Mouse (Mus musculus): ENCODE results near the gene Krtap24-1. TPM values are rescaled to one million over a fixed set of nuclear protein-coding genes. Genes with fewer than 3 reads are reported as not detected.

Gene Krtap24-1
- total and polyA plus RNA-seq, 2 experiments from 2014 or later: not detected

GRCm38 (mm10) chr16:88599504-88600237 lies 12.4 kb downstream of the Krtap24-1 start:
- ATAC-seq: no peak

GRCm38 (mm10) chr16:88592758-88593157 lies 19.3 kb downstream of the Krtap24-1 start:
- ATAC-seq (no peak), DNase-seq (no peak)
- Histone ChIP-seq H3K4me2 (ENCODE audit: low read depth) (no peak overlapping the region), H3K27ac (ENCODE audit: low read depth, low read length) (no peak overlapping the region), H3K4me3 (ENCODE audit: low read depth, low read length) (no peak overlapping the region), H3K36me3 (ENCODE audit: insufficient read depth) (no peaks in the 10 kb centered on the region), H3K9me3 (ENCODE audit: low read length) (no peaks in the 10 kb centered on the region), H3K9ac (no peak overlapping the region), H3K27me3 (ENCODE audit: insufficient read depth, low read length) (no peaks in the 10 kb centered on the region), H3K4me1 (ENCODE audit: insufficient read depth) (no peaks in the 10 kb centered on the region)
- peak; percentile 35 for TF ChIP-seq CTCF (IDR thresholded peaks at IDR 0.05; ENCODE audit: low read depth)

More at GRCm38 (mm10) chr16:88599504-88600237, 12.4 kb downstream of the Krtap24-1 start:
- Histone ChIP-seq H3K4me1 (ENCODE audit: insufficient read depth) (peaks cover 4% of the 10 kb centered on the region; the same call in 1 of the 2 replicates), H3K9ac (no peak overlapping the region), H3K36me3 (ENCODE audit: insufficient read depth) (no peaks in the 10 kb centered on the region), H3K4me2 (ENCODE audit: low read depth) (no peak overlapping the region), H3K9me3 (ENCODE audit: low read length) (no peaks in the 10 kb centered on the region), H3K27me3 (ENCODE audit: insufficient read depth, low read length) (no peaks in the 10 kb centered on the region), H3K4me3 (ENCODE audit: low read depth, low read length) (no peak overlapping the region), H3K27ac (ENCODE audit: low read depth, low read length) (no peak overlapping the region)
- no peak for TF ChIP-seq CTCF (IDR thresholded peaks at IDR 0.05; ENCODE audit: low read depth)
- no peak for DNase-seq
- 62% methylated on average over 16 of the region's 16 CpGs for WGBS

GRCm38 (mm10) chr16:88583338-88583737 lies 28.7 kb downstream of the Krtap24-1 start:
- 90% methylated on average over 9 of the region's 9 CpGs for WGBS

GRCm38 (mm10) chr16:88575885-88576679 lies 36.0 kb downstream of the Krtap24-1 start:
- Histone ChIP-seq H3K27ac (ENCODE audit: low read depth, low read length) (no peak overlapping the region), H3K4me2 (ENCODE audit: low read depth) (no peak overlapping the region), H3K4me1 (ENCODE audit: insufficient read depth) (no peaks in the 10 kb centered on the region), H3K36me3 (ENCODE audit: insufficient read depth) (no peaks in the 10 kb centered on the region), H3K4me3 (ENCODE audit: low read depth, low read length) (no peak overlapping the region), H3K9me3 (ENCODE audit: low read length) (no peaks in the 10 kb centered on the region), H3K27me3 (ENCODE audit: insufficient read depth, low read length) (no peaks in the 10 kb centered on the region), H3K9ac (no peak overlapping the region)
- no peak for TF ChIP-seq CTCF (IDR thresholded peaks at IDR 0.05; ENCODE audit: low read depth)
- DNase-seq: no peak
- no peak for ATAC-seq
- 79% methylated on average over 4 of the region's 4 CpGs for WGBS

More at GRCm38 (mm10) chr16:88583338-88583737, 28.7 kb downstream of the Krtap24-1 start:
- ATAC-seq: no peak
- no peak for TF ChIP-seq CTCF (IDR thresholded peaks at IDR 0.05; ENCODE audit: low read depth)
- DNase-seq: no peak
- H3K27me3 ChIP-seq (ENCODE audit: insufficient read depth, low read length): no peaks in the 10 kb centered on the region
- no peak overlapping the region for H3K27ac ChIP-seq (ENCODE audit: low read depth, low read length)
- H3K9me3 ChIP-seq (ENCODE audit: low read length): no peaks in the 10 kb centered on the region
- H3K4me3 ChIP-seq (ENCODE audit: low read depth, low read length): no peak overlapping the region
- H3K9ac ChIP-seq: no peak overlapping the region
- no peaks in the 10 kb centered on the region for H3K36me3 ChIP-seq (ENCODE audit: insufficient read depth)
- no peak overlapping the region for H3K4me2 ChIP-seq (ENCODE audit: low read depth)
- H3K4me1 ChIP-seq (ENCODE audit: insufficient read depth): no peaks in the 10 kb centered on the region

GRCm38 (mm10) chr16:88572904-88573404 lies 39.1 kb downstream of the Krtap24-1 start:
- Histone ChIP-seq H3K4me3 (ENCODE audit: low read depth, low read length) (no peak overlapping the region), H3K27ac (ENCODE audit: low read depth, low read length) (no peak overlapping the region), H3K9ac (no peak overlapping the region), H3K9me3 (ENCODE audit: low read length) (no peaks in the 10 kb centered on the region), H3K4me1 (ENCODE audit: insufficient read depth) (no peaks in the 10 kb centered on the region), H3K27me3 (ENCODE audit: insufficient read depth, low read length) (no peaks in the 10 kb centered on the region), H3K36me3 (ENCODE audit: insufficient read depth) (no peaks in the 10 kb centered on the region), H3K4me2 (ENCODE audit: low read depth) (no peak overlapping the region)
- DNase-seq: no peak
- WGBS: 82% methylated on average over 5 of the region's 5 CpGs
- no peak for TF ChIP-seq CTCF (IDR thresholded peaks at IDR 0.05; ENCODE audit: low read depth)
- no peak for ATAC-seq

GRCm38 (mm10) chr16:88570136-88570535 lies 41.9 kb downstream of the Krtap24-1 start:
- Histone ChIP-seq H3K4me2 (ENCODE audit: low read depth) (no peak overlapping the region), H3K4me3 (ENCODE audit: low read depth, low read length) (no peak overlapping the region), H3K9ac (no peak overlapping the region), H3K36me3 (ENCODE audit: insufficient read depth) (no peaks in the 10 kb centered on the region), H3K9me3 (ENCODE audit: low read length) (no peaks in the 10 kb centered on the region), H3K27ac (ENCODE audit: low read depth, low read length) (no peak overlapping the region), H3K27me3 (ENCODE audit: insufficient read depth, low read length) (no peaks in the 10 kb centered on the region), H3K4me1 (ENCODE audit: insufficient read depth) (no peaks in the 10 kb centered on the region)
- DNase-seq: no peak
- no peak for TF ChIP-seq CTCF (IDR thresholded peaks at IDR 0.05; ENCODE audit: low read depth)
- ATAC-seq: no peak

- H3K27ac ChIP-seq (ENCODE audit: low read depth, low read length): no peak overlapping the region
- H3K9me3 ChIP-seq (ENCODE audit: low read length): no peaks in the 10 kb centered on the region
- H3K27me3 ChIP-seq (ENCODE audit: insufficient read depth, low read length): no peaks in the 10 kb centered on the region
- ATAC-seq (no peak), DNase-seq (no peak)
- H3K4me2 ChIP-seq (ENCODE audit: low read depth): no peak overlapping the region
- 94% methylated on average over 3 of the region's 3 CpGs for WGBS
- H3K4me1 ChIP-seq (ENCODE audit: insufficient read depth): no peaks in the 10 kb centered on the region
- no peak overlapping the region for H3K4me3 ChIP-seq (ENCODE audit: low read depth, low read length)
- H3K36me3 ChIP-seq (ENCODE audit: insufficient read depth): no peaks in the 10 kb centered on the region
- H3K9ac ChIP-seq: no peak overlapping the region
- no peak for TF ChIP-seq CTCF (IDR thresholded peaks at IDR 0.05; ENCODE audit: low read depth)
These were observed 42.3 kb downstream of the Krtap24-1 start for GRCm38 (mm10) chr16:88569732-88570131.
